Mouse (Mus musculus): ENCODE results near the gene Pttg1. TPM values are rescaled to one million over a fixed set of nuclear protein-coding genes. Genes with fewer than 3 reads are reported as not detected.
A peak's percentile ranks its signal among the peaks of the same experiment; 100 is the strongest.

Gene Pttg1
- polyA plus RNA-seq, 1 experiment = 40.7 TPM

GRCm38 (mm10) chr11:43395073-43395948 is 30.7 kb downstream of the Pttg1 start:
- no peak overlapping the region for H3K27ac ChIP-seq (ENCODE audit: insufficient read depth, low read length)
- no peaks in the 10 kb centered on the region for H3K4me1 ChIP-seq (ENCODE audit: control insufficient read depth, insufficient read depth, low read length)
- TF ChIP-seq POLR2A (IDR thresholded peaks at IDR 0.05; ENCODE audit: low read depth, low read length) = no peak
- no peak for TF ChIP-seq CTCF (IDR thresholded peaks at IDR 0.05; ENCODE audit: borderline replicate concordance, insufficient read depth, low read length)
- H3K4me3 ChIP-seq (ENCODE audit: insufficient read depth, low read length) = no peak overlapping the region

DNA sequence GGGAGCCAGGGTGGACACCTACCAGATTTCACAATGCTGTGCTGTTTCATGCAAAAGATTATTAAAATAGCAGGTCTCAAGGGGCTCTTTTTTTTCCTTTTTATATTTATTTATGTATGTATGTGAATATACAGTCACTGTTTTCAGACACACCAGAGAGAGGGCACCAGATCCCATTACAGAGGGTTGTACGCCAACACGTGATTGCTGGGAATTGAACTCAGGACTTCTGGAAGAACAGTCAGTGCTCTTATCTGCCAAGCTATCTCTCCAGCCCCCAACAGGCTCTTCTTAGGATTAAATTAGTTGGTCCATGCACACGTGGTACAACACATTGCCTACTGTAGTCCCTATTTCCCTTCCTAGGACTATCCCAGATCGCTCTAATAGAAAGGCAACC is 32.7 kb downstream of the Pttg1 start:
- Histone ChIP-seq H3K4me1 (ENCODE audit: control insufficient read depth, insufficient read depth, low read length) (no peaks in the 10 kb centered on the region), H3K4me3 (ENCODE audit: insufficient read depth, low read length) (no peak overlapping the region), H3K27ac (ENCODE audit: insufficient read depth, low read length) (no peak overlapping the region)
- TF ChIP-seq CTCF (IDR thresholded peaks at IDR 0.05; ENCODE audit: borderline replicate concordance, insufficient read depth, low read length) = no peak
- TF ChIP-seq POLR2A (IDR thresholded peaks at IDR 0.05; ENCODE audit: low read depth, low read length) = no peak

GRCm38 (mm10) chr11:43392757-43393156 is 33.3 kb downstream of the Pttg1 start:
- H3K27ac ChIP-seq (ENCODE audit: insufficient read depth, low read length) = no peak overlapping the region
- no peak for TF ChIP-seq CTCF (IDR thresholded peaks at IDR 0.05; ENCODE audit: borderline replicate concordance, insufficient read depth, low read length)
- no peak for TF ChIP-seq POLR2A (IDR thresholded peaks at IDR 0.05; ENCODE audit: low read depth, low read length)
- no peak overlapping the region for H3K4me3 ChIP-seq (ENCODE audit: insufficient read depth, low read length)
- H3K4me1 ChIP-seq (ENCODE audit: control insufficient read depth, insufficient read depth, low read length) = no peaks in the 10 kb centered on the region

GRCm38 (mm10) chr11:43389118-43389517 is 36.9 kb downstream of the Pttg1 start:
- Histone ChIP-seq H3K4me1 (ENCODE audit: control insufficient read depth, insufficient read depth, low read length) (no peaks in the 10 kb centered on the region), H3K4me3 (ENCODE audit: insufficient read depth, low read length) (no peak overlapping the region), H3K27ac (ENCODE audit: insufficient read depth, low read length) (no peak overlapping the region)
- TF ChIP-seq POLR2A (IDR thresholded peaks at IDR 0.05; ENCODE audit: low read depth, low read length) = no peak
- no peak for TF ChIP-seq CTCF (IDR thresholded peaks at IDR 0.05; ENCODE audit: borderline replicate concordance, insufficient read depth, low read length)

DNA sequence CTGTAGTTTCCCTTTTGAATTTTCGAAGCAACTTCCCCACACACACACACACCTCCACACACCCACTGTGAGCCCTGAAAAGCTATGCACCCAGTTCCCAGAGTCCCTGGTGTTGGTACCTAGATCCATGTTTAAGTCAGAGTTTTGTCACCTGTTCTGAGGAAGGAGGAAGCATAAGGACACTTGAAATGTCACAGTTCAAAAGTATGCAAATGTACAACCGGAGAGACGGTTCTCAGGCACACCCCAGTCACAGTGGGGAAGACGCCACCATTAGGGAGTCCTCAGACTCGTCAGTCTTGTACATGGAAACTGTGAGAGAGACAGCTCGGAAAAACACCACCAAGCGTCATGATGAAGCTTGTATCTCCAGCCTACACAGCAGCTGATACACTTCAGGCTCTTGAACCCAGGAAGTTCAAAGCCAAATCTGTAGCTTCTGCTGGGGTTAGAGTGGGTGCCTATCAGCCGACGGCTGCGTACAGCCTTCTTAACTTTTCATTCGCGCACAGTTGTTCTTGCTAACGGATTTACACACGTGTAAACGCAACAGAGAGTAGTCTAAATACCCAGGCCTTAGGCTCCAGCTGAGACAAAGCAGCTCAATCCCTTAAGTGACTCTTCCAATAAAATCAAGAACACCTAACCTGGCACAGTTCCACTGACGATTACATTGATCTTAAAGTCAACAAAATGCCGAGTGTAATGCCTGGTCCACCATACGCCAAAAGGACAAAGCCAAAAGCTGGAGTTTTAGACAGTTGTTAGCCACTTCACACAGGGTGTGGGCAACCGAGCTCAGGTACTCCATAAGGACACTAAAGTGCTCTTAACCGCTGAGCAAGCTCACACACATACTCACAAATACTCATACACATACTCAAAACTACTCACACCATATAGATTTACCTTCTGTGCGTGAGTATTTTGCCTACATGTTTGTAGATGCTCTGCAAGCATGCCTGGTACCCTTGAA is 37.6 kb downstream of the Pttg1 start:
- no peaks in the 10 kb centered on the region for H3K4me1 ChIP-seq (ENCODE audit: control insufficient read depth, insufficient read depth, low read length)
- no peak overlapping the region for H3K4me3 ChIP-seq (ENCODE audit: insufficient read depth, low read length)
- TF ChIP-seq CTCF (IDR thresholded peaks at IDR 0.05; ENCODE audit: borderline replicate concordance, insufficient read depth, low read length) = no peak
- no peak for TF ChIP-seq POLR2A (IDR thresholded peaks at IDR 0.05; ENCODE audit: low read depth, low read length)
- H3K27ac ChIP-seq (ENCODE audit: insufficient read depth, low read length) = no peak overlapping the region

- Histone ChIP-seq H3K4me3 (ENCODE audit: insufficient read depth, low read length) (no peak overlapping the region), H3K4me1 (ENCODE audit: control insufficient read depth, insufficient read depth, low read length) (no peaks in the 10 kb centered on the region), H3K27ac (ENCODE audit: insufficient read depth, low read length) (no peak overlapping the region)
- TF ChIP-seq POLR2A (IDR thresholded peaks at IDR 0.05; ENCODE audit: low read depth, low read length) (no peak), CTCF (IDR thresholded peaks at IDR 0.05; ENCODE audit: borderline replicate concordance, insufficient read depth, low read length) (no peak)
Measured at GRCm38 (mm10) chr11:43387004-43387880, 38.8 kb downstream of the Pttg1 start.

- TF ChIP-seq CTCF (IDR thresholded peaks at IDR 0.05; ENCODE audit: borderline replicate concordance, insufficient read depth, low read length) (no peak), POLR2A (IDR thresholded peaks at IDR 0.05; ENCODE audit: low read depth, low read length) (no peak)
- peak overlapping the region; percentile 4; the same call in 1 of the 2 replicates for H3K4me3 ChIP-seq (ENCODE audit: insufficient read depth, low read length)
- H3K27ac ChIP-seq (ENCODE audit: insufficient read depth, low read length) = no peak overlapping the region
- no peaks in the 10 kb centered on the region for H3K4me1 ChIP-seq (ENCODE audit: control insufficient read depth, insufficient read depth, low read length)
Measured at GRCm38 (mm10) chr11:43385716-43386115, 40.3 kb downstream of the Pttg1 start.

- no peak for TF ChIP-seq CTCF (IDR thresholded peaks at IDR 0.05; ENCODE audit: borderline replicate concordance, insufficient read depth, low read length)
- peak; percentile 69 for TF ChIP-seq POLR2A (IDR thresholded peaks at IDR 0.05; ENCODE audit: low read depth, low read length)
- Histone ChIP-seq H3K27ac (ENCODE audit: insufficient read depth, low read length) (peak overlapping the region; percentile 60), H3K4me1 (ENCODE audit: control insufficient read depth, insufficient read depth, low read length) (no peaks in the 10 kb centered on the region), H3K4me3 (ENCODE audit: insufficient read depth, low read length) (peak overlapping the region; percentile 13; the same call in 1 of the 2 replicates)
Measured at GRCm38 (mm10) chr11:43385055-43385649, 40.9 kb downstream of the Pttg1 start.

All from embryonic fibroblast, embryonic 13.5 days (primary cell).